Mouse (Mus musculus) monocyte, adult 2 months (primary cell): Measurements from ENCODE around the gene Gm6710.
"Not testable (repeated sequence)": the region's sequence is repeated elsewhere in the genome, so short reads cannot be mapped to it uniquely, and the experiment has no call there.

Experiments used
- DNase-seq, 2 experiments: peaks; one replicate each; pipeline ENCODE4 v3.0.0; 2022; ENCODE audit warnings: low spot score in 2 of 2, low read depth in 1 of 2

The Gm6710 gene

GRCm38 (mm10) chr2:175869024-175869423 is at the start of gene Gm6710:
TSS of gene Gm6710 (plus strand) at chr2:175869219.
- DNase-seq = not testable (repeated sequence)
